Mouse (Mus musculus): ENCODE results near the gene Chodl.

- TF ChIP-seq POLR2A (IDR thresholded peaks at IDR 0.05; ENCODE audit: borderline replicate concordance, extremely low read depth, low read depth, low read length) (no peak), CTCF (IDR thresholded peaks at IDR 0.05; ENCODE audit: insufficient read depth, low read length) (no peak)
Measured at GRCm38 (mm10) chr16:78922644-78923043, 8.1 kb upstream of the Chodl start.

All from lung, adult 2 months (tissue).